Mouse (Mus musculus): ENCODE data around the gene Tubgcp2. TPM values are rescaled to one million over a fixed set of nuclear protein-coding genes. Genes with fewer than 3 reads are reported as not detected.

Tubgcp2 gene
- polyA plus RNA-seq, 1 experiment from 2014 or later, result 16.0 TPM

GRCm38 (mm10) chr7:140006861-140007611, 29.4 kb downstream of the Tubgcp2 start:
- Histone ChIP-seq H3K36me3 (replicated peaks; ENCODE audit: insufficient read depth, low read length) (peaks cover 32% of the 10 kb centered on the region), H3K9ac (replicated peaks) (no peak overlapping the region), H3K4me2 (ENCODE audit: low read depth, low read length) (no peak overlapping the region), H3K4me3 (ENCODE audit: low read depth, low read length) (no peak overlapping the region), H3K27ac (ENCODE audit: low read depth) (no peak overlapping the region), H3K4me1 (ENCODE audit: insufficient read depth) (no peaks in the 10 kb centered on the region), H3K27me3 (ENCODE audit: insufficient read depth, low read length) (no peaks in the 10 kb centered on the region), H3K9me3 (ENCODE audit: low read length) (peaks cover 3% of the 10 kb centered on the region)
- 84% methylated on average over 9 of the region's 9 CpGs for WGBS (ENCODE audit: insufficient replicate concordance)
- TF ChIP-seq CTCF (IDR thresholded peaks at IDR 0.05; ENCODE audit: low read depth) (no peak), EP300 (IDR thresholded peaks at IDR 0.05; ENCODE audit: low read depth) (no peak)
- DNase-seq, result no peak
- ATAC-seq, result no peak

GRCm38 (mm10) chr7:140004666-140005065, 31.8 kb downstream of the Tubgcp2 start:
- Histone ChIP-seq H3K4me2 (ENCODE audit: low read depth, low read length) (no peak overlapping the region), H3K27me3 (ENCODE audit: insufficient read depth, low read length) (no peaks in the 10 kb centered on the region), H3K4me1 (ENCODE audit: insufficient read depth) (no peaks in the 10 kb centered on the region), H3K36me3 (replicated peaks; ENCODE audit: insufficient read depth, low read length) (peaks cover 43% of the 10 kb centered on the region), H3K9ac (replicated peaks) (no peak overlapping the region), H3K27ac (ENCODE audit: low read depth) (no peak overlapping the region), H3K4me3 (ENCODE audit: low read depth, low read length) (no peak overlapping the region), H3K9me3 (ENCODE audit: low read length) (no peaks in the 10 kb centered on the region)
- DNase-seq (no peak), ATAC-seq (no peak)
- TF ChIP-seq EP300 (IDR thresholded peaks at IDR 0.05; ENCODE audit: low read depth) (no peak), CTCF (IDR thresholded peaks at IDR 0.05; ENCODE audit: low read depth) (no peak)
- 82% methylated on average over 8 of the region's 8 CpGs for whole genome bisulfite sequencing (ENCODE audit: insufficient replicate concordance)

DNA sequence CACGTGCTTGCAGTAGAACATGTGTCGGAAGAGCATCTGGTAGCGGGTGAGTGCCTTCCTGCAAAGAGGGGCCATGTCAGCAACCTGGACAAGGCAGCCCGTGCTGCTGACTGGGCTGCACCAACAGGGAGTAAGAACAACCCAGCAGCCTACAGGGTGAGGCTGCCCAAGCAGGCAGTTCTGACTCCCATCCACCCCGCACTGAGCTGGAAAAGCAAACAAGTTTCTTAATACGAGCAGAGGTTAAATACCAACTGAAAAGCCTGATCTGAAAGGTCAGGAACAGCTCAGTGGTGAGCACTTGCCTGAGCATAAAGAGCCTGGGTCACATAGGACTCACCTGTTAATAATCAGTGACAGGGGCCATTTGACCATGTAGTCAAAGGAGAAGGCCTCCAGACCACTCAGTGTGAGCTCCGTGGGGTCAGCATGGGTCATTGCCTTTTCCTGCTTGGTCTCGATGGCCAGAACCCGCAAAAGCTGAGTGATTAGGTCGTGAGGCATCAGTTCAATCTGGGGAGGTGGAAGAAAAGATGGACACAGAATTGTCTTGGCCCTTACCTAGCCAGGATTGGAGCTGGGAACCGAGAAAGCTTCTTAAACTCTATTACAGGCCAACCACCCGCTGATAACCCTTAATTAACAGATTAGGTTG, 35.3 kb downstream of the Tubgcp2 start:
- Histone ChIP-seq H3K9me3 (ENCODE audit: low read length) (no peaks in the 10 kb centered on the region), H3K4me2 (ENCODE audit: low read depth, low read length) (no peak overlapping the region), H3K27ac (ENCODE audit: low read depth) (no peak overlapping the region), H3K36me3 (replicated peaks; ENCODE audit: insufficient read depth, low read length) (peaks cover 61% of the 10 kb centered on the region), H3K4me3 (ENCODE audit: low read depth, low read length) (no peak overlapping the region), H3K4me1 (ENCODE audit: insufficient read depth) (no peaks in the 10 kb centered on the region), H3K27me3 (ENCODE audit: insufficient read depth, low read length) (no peaks in the 10 kb centered on the region), H3K9ac (replicated peaks) (no peak overlapping the region)
- peak; percentile 77 for ATAC-seq
- 71% methylated on average over 12 of the region's 12 CpGs for WGBS (ENCODE audit: insufficient replicate concordance)
- no peak for TF ChIP-seq EP300 (IDR thresholded peaks at IDR 0.05; ENCODE audit: low read depth)
- TF ChIP-seq CTCF (IDR thresholded peaks at IDR 0.05; ENCODE audit: low read depth), result no peak
- DNase-seq, result no peak

DNA sequence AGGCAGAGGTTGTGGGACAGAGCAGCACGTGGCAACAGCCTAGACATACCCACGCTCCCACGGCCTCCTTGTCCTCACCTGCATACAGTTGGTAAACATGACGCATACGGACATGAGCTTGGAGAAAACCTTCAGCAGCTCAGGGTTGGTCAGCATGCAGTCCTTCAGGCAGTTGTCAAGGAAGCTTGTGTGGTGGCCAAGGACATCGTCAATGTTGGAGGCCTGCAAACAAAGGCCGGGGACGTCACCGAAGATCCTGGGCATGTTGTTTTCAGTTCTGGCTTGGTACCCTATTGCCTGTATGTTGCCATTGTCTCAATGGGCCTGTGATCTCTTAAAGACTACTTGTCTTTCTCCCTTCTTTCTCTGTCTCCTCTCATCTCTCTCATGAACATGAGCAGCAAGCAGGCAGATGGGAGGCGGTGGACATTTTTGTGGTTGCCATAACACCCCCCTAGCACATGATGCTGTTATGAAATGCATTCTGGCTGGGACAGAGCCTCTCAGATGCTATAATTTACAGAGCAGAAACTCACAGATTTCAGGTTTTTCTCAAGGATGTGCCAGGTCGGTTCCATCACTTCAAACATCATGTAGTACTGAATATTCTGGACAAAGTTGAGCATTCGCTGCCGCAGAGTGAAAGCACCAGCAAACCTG, 37.6 kb downstream of the Tubgcp2 start:
- H3K27me3 ChIP-seq (ENCODE audit: insufficient read depth, low read length), result no peaks in the 10 kb centered on the region
- peaks cover 53% of the 10 kb centered on the region for H3K36me3 ChIP-seq (replicated peaks; ENCODE audit: insufficient read depth, low read length)
- H3K4me1 ChIP-seq (ENCODE audit: insufficient read depth), result no peaks in the 10 kb centered on the region
- DNase-seq, result no peak
- H3K9ac ChIP-seq (replicated peaks), result no peak overlapping the region
- TF ChIP-seq CTCF (IDR thresholded peaks at IDR 0.05; ENCODE audit: low read depth), result no peak
- TF ChIP-seq EP300 (IDR thresholded peaks at IDR 0.05; ENCODE audit: low read depth), result no peak
- ATAC-seq, result no peak
- no peaks in the 10 kb centered on the region for H3K9me3 ChIP-seq (ENCODE audit: low read length)
- no peak overlapping the region for H3K4me3 ChIP-seq (ENCODE audit: low read depth, low read length)
- no peak overlapping the region for H3K4me2 ChIP-seq (ENCODE audit: low read depth, low read length)
- no peak overlapping the region for H3K27ac ChIP-seq (ENCODE audit: low read depth)
- 93% methylated on average over 13 of the region's 13 CpGs for WGBS (ENCODE audit: insufficient replicate concordance)

- 33% methylated on average over 3 of the region's 3 CpGs for whole genome bisulfite sequencing (ENCODE audit: insufficient replicate concordance)
- ATAC-seq, result 0 out of 2 replicates have a peak, but pooled peaks have one; percentile 38
Observed at GRCm38 (mm10) chr7:139994676-139995075, 41.8 kb downstream of the Tubgcp2 start.

DNA sequence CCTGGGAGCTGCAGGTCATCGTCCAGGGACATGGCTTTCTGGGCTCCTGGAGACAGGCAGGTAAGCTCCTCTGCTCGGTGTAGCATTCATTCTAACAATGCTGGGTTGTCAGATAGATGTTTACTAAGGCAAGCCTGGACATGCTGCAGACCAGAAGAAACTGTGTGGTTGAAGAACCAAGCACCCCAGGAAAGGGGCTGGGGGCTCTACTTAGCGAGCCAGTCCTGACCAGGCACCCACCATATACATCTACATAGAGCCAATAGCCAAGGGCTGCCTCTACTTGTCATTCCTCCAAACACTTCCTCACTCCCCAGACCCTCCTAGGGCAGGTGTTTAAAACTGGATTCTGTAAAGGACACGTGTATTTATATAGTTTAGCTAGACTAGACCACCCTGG, 42.3 kb downstream of the Tubgcp2 start:
- WGBS (ENCODE audit: insufficient replicate concordance), result 64% methylated on average over 4 of the region's 4 CpGs
- no peaks in the 10 kb centered on the region for H3K4me1 ChIP-seq (ENCODE audit: insufficient read depth)
- DNase-seq (no peak), ATAC-seq (no peak)
- TF ChIP-seq CTCF (IDR thresholded peaks at IDR 0.05; ENCODE audit: low read depth) (no peak), EP300 (IDR thresholded peaks at IDR 0.05; ENCODE audit: low read depth) (no peak)
- H3K27ac ChIP-seq (ENCODE audit: low read depth), result no peak overlapping the region
- H3K4me3 ChIP-seq (ENCODE audit: low read depth, low read length), result no peak overlapping the region
- H3K36me3 ChIP-seq (replicated peaks; ENCODE audit: insufficient read depth, low read length), result peaks cover 32% of the 10 kb centered on the region
- no peak overlapping the region for H3K9ac ChIP-seq (replicated peaks)
- no peaks in the 10 kb centered on the region for H3K9me3 ChIP-seq (ENCODE audit: low read length)
- H3K27me3 ChIP-seq (ENCODE audit: insufficient read depth, low read length), result no peaks in the 10 kb centered on the region
- no peak overlapping the region for H3K4me2 ChIP-seq (ENCODE audit: low read depth, low read length)

More at GRCm38 (mm10) chr7:139994676-139995075, 41.8 kb downstream of the Tubgcp2 start:
- Histone ChIP-seq H3K27me3 (ENCODE audit: insufficient read depth, low read length) (no peaks in the 10 kb centered on the region), H3K4me1 (ENCODE audit: insufficient read depth) (no peaks in the 10 kb centered on the region), H3K9ac (replicated peaks) (no peak overlapping the region), H3K4me3 (ENCODE audit: low read depth, low read length) (no peak overlapping the region), H3K4me2 (ENCODE audit: low read depth, low read length) (no peak overlapping the region), H3K9me3 (ENCODE audit: low read length) (no peaks in the 10 kb centered on the region), H3K27ac (ENCODE audit: low read depth) (no peak overlapping the region), H3K36me3 (replicated peaks; ENCODE audit: insufficient read depth, low read length) (peaks cover 36% of the 10 kb centered on the region)
- peak; percentile 62 for DNase-seq
- peak; percentile 80 for TF ChIP-seq CTCF (IDR thresholded peaks at IDR 0.05; ENCODE audit: low read depth)
- TF ChIP-seq EP300 (IDR thresholded peaks at IDR 0.05; ENCODE audit: low read depth), result no peak

Data from liver, postnatal 0 days (tissue).